Mouse (Mus musculus) embryo, embryonic 9.5 days (tissue): ENCODE measurements around the gene Olfr1014.

Experiments used
- DNase-seq: peaks from one replicate; pipeline ENCODE4 v3.0.0-alpha.2; 2017; ENCODE audit errors: extremely low spot score

Olfr1014 gene

DNA sequence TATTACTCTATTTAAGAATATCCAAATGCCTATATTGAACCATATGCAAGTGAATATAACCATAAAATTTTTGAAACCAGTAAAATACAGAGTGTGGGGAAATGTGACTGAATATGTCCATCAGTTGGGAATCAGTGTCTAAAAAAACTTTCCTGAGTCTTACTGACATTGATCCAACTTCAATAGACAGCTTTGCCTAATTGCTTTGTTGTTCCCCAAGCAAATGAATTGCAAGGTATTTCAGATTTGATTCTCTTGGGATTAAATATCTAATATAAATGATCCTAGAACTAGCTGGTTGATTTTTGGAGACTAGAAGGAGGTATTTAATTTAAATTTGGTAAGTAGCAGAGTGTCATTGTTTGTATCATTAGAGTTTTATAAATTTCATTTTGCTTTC is at the start of gene Olfr1014:
Olfr1014 (plus strand) TSS at position 301 of the 400 bp plus-strand sequence.
- DNase-seq = no peak

DNA sequence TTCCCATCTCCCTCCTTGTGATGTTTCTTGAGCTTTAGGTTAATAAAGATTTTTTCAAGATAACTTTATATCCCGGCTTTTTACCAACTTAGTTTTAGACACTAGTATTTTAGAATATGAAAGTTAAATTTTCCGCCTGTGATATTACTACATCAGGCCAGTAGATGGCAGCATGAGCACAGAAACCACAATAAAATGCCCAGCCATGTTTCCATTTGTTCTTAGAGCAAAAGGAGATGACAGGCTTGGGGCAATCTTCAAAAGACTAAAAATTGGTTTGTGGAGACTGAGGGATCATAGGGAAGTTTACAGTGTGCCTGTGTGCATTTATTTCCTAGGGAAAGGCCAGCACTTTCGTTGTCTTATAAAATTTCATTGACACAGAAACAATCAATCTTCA is 46.7 kb upstream of the Olfr1014 start:
- peak; percentile 28 for DNase-seq

DNA sequence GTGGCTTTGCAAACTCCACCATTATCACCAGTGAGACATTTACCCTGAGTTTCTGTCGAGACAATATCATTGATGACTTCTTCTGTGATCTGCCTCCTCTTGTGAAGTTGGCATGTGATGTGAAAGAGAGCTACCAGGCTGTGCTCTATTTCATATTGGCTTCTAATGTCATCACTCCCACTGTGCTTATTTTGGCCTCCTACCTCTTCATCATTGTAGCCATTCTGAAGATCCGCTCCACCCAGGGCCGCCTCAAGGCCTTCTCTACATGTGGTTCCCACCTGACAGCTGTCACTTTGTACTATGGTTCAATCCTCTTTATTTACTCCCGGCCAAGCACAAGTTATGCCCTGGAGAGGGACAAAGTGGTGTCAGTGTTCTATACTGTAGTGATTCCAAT is 18.7 kb upstream of the Olfr1014 start:
- DNase-seq = no peak

DNA sequence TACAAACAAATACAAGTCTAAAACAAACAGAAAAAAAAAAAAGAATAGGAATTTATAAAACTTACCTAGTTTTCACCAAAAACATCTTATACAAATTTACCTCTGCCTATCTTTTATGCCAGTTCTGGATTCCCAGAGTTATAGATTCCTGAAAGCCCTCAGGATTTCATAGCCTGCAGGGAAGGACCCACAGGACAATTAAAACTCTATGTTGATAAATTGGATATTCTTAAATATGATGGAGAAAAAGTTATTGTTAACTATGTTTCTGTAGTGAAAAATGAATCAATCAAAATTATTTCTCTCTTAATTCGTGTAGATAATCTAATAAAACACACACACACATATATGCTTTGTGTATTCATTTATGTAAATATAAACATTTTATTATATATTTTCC is 9.8 kb upstream of the Olfr1014 start, which contains the start of gene Olfr1012:
Olfr1012 (minus strand) TSS at position 101 of the 400 bp plus-strand sequence.
- DNase-seq = no peak

DNA sequence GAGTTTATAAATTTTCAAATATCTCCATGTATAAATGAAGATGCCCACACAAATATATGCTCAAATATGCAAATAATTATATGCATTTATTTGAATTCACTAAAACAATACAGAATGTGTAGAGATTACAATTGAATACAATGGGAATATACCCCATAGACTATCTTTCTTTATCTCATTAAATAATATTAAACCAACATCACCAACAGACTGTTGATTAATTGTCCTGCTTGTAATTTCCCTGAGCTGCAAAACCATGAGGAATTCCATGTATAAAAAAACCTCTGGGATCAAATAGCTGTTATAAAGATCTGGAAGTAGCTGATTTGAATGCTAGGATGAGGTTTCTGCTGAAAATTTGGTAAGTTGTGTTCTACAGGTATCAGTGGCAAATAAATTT is 5.7 kb upstream of the Olfr1014 start, which contains the start of gene Olfr1013:
Olfr1013 (plus strand) TSS at position 301 of the 400 bp plus-strand sequence.
- no peak for DNase-seq

DNA sequence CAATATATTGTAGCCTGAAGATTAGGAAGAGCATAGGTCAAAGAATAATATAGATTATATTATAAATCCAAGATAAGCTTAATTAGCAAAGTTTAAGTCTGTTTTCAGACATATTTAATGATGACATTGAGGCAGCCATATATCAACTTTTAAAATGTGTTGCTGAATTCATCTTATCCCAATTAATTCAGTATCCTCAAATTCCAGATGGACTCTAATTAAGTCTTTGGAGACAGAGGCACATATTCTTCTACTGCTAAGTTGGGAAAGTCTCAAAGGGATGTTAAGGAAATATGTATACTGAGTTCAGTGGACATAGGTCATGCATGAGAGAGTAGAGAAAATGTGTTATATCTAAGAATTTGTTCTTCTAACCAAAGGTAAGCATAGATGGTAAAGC is 9.2 kb downstream of the Olfr1014 start, which contains the start of gene Olfr1015:
Olfr1015 (plus strand) TSS at position 301 of the 400 bp plus-strand sequence.
- DNase-seq = no peak

DNA sequence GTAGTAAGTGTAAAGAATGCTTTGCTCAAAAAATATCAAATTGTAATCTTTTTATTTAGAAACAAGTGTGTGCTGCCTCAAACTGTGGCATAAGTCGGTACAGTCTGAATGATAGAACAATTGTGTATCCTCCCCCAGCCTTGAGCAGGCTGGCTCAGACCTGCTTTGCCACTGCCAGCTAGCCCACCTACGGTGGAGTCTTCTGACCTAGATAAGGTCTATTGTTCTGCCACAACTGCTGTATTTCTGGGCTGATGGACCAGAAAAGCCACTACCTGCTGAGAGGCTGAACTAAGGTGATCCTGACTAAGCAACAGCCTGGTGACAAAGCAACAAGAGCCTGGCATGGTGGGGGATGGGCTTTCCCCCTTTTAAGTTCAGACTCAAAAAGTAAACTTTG is 19.8 kb downstream of the Olfr1014 start:
- peak; percentile 3 for DNase-seq

DNA sequence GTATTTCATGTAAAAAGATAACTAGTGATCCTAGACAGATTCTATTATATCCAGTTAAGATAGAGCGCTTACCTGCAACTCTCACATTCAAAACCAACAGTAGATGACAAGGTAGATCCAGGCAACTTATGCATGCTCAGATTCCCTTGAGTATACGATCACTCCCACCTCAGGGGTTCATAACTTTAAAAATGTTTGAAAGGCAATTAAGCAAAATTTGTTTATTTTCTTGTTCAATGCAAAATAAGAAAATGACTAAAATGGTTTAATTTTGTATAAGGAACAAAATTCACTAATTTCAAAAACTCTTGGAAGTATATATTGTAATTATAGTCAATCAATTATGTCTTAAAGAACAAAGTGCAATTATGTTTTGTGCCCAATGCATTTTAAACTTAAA is 29.9 kb downstream of the Olfr1014 start, which contains the start of gene Olfr1016:
Olfr1016 (minus strand) TSS at position 101 of the 400 bp plus-strand sequence.
- DNase-seq = no peak

DNA sequence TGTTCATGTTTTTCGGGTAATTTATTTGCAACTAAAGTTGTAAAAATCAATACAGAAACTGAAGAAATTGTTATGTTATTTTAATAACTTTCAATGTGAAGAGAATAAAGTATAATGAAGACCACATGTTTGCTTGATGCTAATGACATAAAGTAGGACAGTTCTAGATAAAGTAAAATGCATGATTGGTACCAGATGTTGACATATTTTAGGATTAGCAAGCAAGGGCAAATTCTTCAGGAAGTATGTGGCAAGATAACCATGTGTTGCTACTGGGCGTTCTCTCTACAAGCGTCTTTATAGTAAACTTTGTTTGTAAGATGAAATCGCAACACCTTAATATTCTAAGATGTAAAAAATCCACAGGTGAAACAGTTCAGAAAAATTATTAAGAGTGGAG is 32.0 kb downstream of the Olfr1014 start:
- DNase-seq = no peak

DNA sequence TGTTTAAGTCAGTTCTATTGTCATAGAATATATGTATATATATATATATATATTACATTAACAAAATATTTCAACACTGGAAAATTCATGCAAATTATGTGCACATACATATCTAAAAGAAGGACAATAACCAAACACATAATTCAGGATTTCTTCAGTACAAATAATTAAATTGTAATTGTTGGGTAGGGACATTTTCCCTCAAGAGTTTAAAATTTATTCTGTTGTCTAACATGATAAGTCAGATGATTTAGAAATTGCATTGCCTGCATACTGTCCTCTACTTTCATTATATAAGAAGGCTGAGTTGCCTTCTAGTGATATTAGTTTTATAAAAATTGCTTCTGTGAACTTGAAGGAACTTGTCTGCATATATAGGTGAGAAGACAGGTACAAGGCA is 45.7 kb downstream of the Olfr1014 start, which contains the start of gene Olfr1018:
Olfr1018 (plus strand) TSS at position 301 of the 400 bp plus-strand sequence.
- no peak for DNase-seq
